Mouse (Mus musculus) heart, embryonic 13.5 days (tissue): ENCODE measurements around the gene AI413582. TPM values are rescaled to one million over a fixed set of nuclear protein-coding genes. Genes with fewer than 3 reads are reported as not detected.
A peak's percentile ranks its signal among the peaks of the same experiment; 100 is the strongest.

Source experiments
- ATAC-seq: fragments of 200-750 bp; cut with Nextera tagmentation; 2 replicates; pipeline ENCODE4 v1.8.0; 2017; ENCODE audit warnings: moderate TSS enrichment; ENCODE audit not compliant: insufficient number of reproducible peaks, low FRiP score, low TSS enrichment; ENCODE audit errors: extremely low read depth
- H3K27ac ChIP-seq: fragments of 300-500 bp; sonication (generic); replicated peaks from 2 replicates; pipeline ENCODE4 v1.5.1; 2015; ENCODE audit warnings: moderate library complexity, mild to moderate bottlenecking, inconsistent platforms
- H3K27me3 ChIP-seq: fragments of 300-500 bp; sonication (generic); replicated peaks from 2 replicates; pipeline ENCODE4 v1.6.1; 2015; ENCODE audit warnings: mild to moderate bottlenecking, inconsistent platforms
- H3K36me3 ChIP-seq: fragments of 300-500 bp; sonication (generic); 2 replicates; pipeline ENCODE4 v1.6.1; 2015; ENCODE audit warnings: mild to moderate bottlenecking, inconsistent platforms
- H3K4me1 ChIP-seq: fragments of 300-500 bp; sonication (generic); 2 replicates; pipeline ENCODE4 v1.6.1; 2015; ENCODE audit warnings: inconsistent platforms
- H3K4me2 ChIP-seq: fragments of 300-500 bp; sonication (generic); 2 replicates; pipeline ENCODE4 v1.6.1; 2015; ENCODE audit warnings: inconsistent platforms, mild to moderate bottlenecking, moderate library complexity
- H3K4me3 ChIP-seq: fragments of 300-500 bp; sonication (generic); 2 replicates; pipeline ENCODE4 v1.5.1; 2015; ENCODE audit warnings: moderate library complexity, mild to moderate bottlenecking, inconsistent platforms
- H3K9ac ChIP-seq: fragments of 300-500 bp; sonication (generic); 2 replicates; pipeline ENCODE4 v1.6.1; 2015; ENCODE audit warnings: inconsistent platforms, mild to moderate bottlenecking, moderate library complexity
- H3K9me3 ChIP-seq: fragments of 300-500 bp; sonication (generic); 2 replicates; pipeline ENCODE4 v1.6.1; 2016; ENCODE audit warnings: inconsistent platforms
- WGBS: fragments of 180-500 bp; shearing (Covaris S2); methylation state at CpG from one replicate; pipeline ENCODE4 v1.1.7; 2015; ENCODE audit warnings: mixed read lengths; 5-methylcytosine and 5-hydroxymethylcytosine counted together
- polyA plus RNA-seq: library from polyadenylated mRNA; unstranded; fragments of >200 nt; fragmentation: Nextera tagmentation; extraction: Ambion mirVana; gene quantifications from 2 replicates; pipeline ENCODE4 v1.2.1, GENCODE M21; 2015

The AI413582 gene
- polyA plus RNA-seq, 1 experiment from 2014 or later = 16.0 TPM

DNA sequence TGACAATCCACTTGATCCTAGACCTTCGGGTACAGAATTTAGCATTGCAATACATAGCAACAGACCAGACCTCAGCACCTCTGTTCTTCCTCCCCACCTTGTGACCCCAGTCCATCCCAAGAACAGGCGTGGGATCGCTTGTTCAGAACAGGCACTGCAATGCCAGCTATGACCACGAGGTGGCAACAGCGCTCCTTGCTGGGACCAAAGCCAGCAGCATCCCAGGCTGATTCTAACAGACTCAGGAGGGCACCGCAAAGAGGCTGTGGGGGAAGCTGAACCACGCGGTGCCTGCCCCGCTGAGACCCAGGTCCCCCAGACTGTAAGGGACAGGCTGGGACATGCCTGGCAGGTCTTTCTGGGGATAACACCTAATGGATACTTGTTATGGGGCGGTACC lies 30.8 kb downstream of the AI413582 start:
- Histone ChIP-seq H3K4me1 (peaks cover 3% of the 10 kb centered on the region), H3K9me3 (no peaks in the 10 kb centered on the region), H3K27ac (no peak overlapping the region), H3K4me3 (no peak overlapping the region), H3K36me3 (no peaks in the 10 kb centered on the region), H3K4me2 (no peak overlapping the region), H3K9ac (no peak overlapping the region), H3K27me3 (no peaks in the 10 kb centered on the region)
- 6% methylated on average over 10 of the region's 10 CpGs for WGBS
- ATAC-seq = peak; percentile 37; the same call in 1 of the 2 replicates

DNA sequence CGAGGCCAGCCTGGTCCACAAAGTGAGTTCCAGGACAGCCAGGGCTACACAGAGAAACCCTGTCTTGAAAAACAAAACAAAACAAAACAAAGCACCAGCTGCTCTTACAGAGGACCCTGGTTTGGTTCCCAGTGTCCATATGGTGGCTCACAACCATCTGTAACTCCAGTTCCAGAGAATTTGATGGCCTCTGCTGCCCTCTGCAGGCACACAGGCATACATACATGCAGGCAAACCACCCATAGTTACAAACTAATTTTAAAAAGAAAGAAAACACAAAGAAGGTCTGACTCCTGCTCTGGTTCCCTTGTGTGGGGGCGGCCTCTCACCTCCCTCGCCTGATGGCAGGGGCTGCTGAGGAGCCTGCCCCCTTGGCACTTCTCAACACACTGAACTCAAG lies 32.2 kb downstream of the AI413582 start:
- 81% methylated on average over 3 of the region's 3 CpGs for WGBS
- H3K4me1 ChIP-seq = peaks cover 3% of the 10 kb centered on the region
- ATAC-seq = no peak
- H3K4me2 ChIP-seq = no peak overlapping the region
- no peak overlapping the region for H3K4me3 ChIP-seq
- no peak overlapping the region for H3K27ac ChIP-seq
- H3K9me3 ChIP-seq = no peaks in the 10 kb centered on the region
- no peaks in the 10 kb centered on the region for H3K27me3 ChIP-seq
- no peaks in the 10 kb centered on the region for H3K36me3 ChIP-seq
- no peak overlapping the region for H3K9ac ChIP-seq

GRCm38 (mm10) chr17:27532095-27532494 lies 33.5 kb downstream of the AI413582 start:
- H3K9ac ChIP-seq = no peak overlapping the region
- H3K36me3 ChIP-seq = no peaks in the 10 kb centered on the region
- no peak overlapping the region for H3K4me2 ChIP-seq
- no peak overlapping the region for H3K4me3 ChIP-seq
- 78% methylated on average over 8 of the region's 8 CpGs for WGBS
- no peak for ATAC-seq
- no peaks in the 10 kb centered on the region for H3K27me3 ChIP-seq
- H3K4me1 ChIP-seq = peaks cover 3% of the 10 kb centered on the region
- H3K27ac ChIP-seq = 0 out of 2 replicates have a peak overlapping the region, but pooled peaks have one; percentile 28
- H3K9me3 ChIP-seq = no peaks in the 10 kb centered on the region

- H3K4me3 ChIP-seq = no peak overlapping the region
- ATAC-seq = no peak
These were observed 36.8 kb downstream of the AI413582 start for GRCm38 (mm10) chr17:27528767-27529166.

GRCm38 (mm10) chr17:27528030-27528429 lies 37.5 kb downstream of the AI413582 start:
- H3K9ac ChIP-seq = no peak overlapping the region
- no peak overlapping the region for H3K27ac ChIP-seq
- H3K4me3 ChIP-seq = no peak overlapping the region
- H3K4me1 ChIP-seq = no peaks in the 10 kb centered on the region
- no peak for ATAC-seq
- no peaks in the 10 kb centered on the region for H3K9me3 ChIP-seq
- H3K27me3 ChIP-seq = peaks cover 2% of the 10 kb centered on the region
- 48% methylated on average over 8 of the region's 8 CpGs for WGBS
- no peak overlapping the region for H3K4me2 ChIP-seq
- H3K36me3 ChIP-seq = no peaks in the 10 kb centered on the region

More at GRCm38 (mm10) chr17:27528767-27529166, 36.8 kb downstream of the AI413582 start:
- Histone ChIP-seq H3K27ac (no peak overlapping the region), H3K4me1 (no peaks in the 10 kb centered on the region), H3K27me3 (no peaks in the 10 kb centered on the region), H3K4me2 (no peak overlapping the region), H3K9me3 (no peaks in the 10 kb centered on the region), H3K9ac (no peak overlapping the region), H3K36me3 (no peaks in the 10 kb centered on the region)
- WGBS = 76% methylated on average over 5 of the region's 5 CpGs

GRCm38 (mm10) chr17:27527188-27527587 lies 38.4 kb downstream of the AI413582 start:
- ATAC-seq = no peak
- H3K9me3 ChIP-seq = no peaks in the 10 kb centered on the region
- H3K27ac ChIP-seq = no peak overlapping the region
- no peak overlapping the region for H3K9ac ChIP-seq
- 72% methylated on average over 6 of the region's 6 CpGs for WGBS
- no peak overlapping the region for H3K4me3 ChIP-seq
- no peaks in the 10 kb centered on the region for H3K36me3 ChIP-seq
- no peaks in the 10 kb centered on the region for H3K4me1 ChIP-seq
- H3K4me2 ChIP-seq = no peak overlapping the region
- H3K27me3 ChIP-seq = peaks cover 10% of the 10 kb centered on the region

DNA sequence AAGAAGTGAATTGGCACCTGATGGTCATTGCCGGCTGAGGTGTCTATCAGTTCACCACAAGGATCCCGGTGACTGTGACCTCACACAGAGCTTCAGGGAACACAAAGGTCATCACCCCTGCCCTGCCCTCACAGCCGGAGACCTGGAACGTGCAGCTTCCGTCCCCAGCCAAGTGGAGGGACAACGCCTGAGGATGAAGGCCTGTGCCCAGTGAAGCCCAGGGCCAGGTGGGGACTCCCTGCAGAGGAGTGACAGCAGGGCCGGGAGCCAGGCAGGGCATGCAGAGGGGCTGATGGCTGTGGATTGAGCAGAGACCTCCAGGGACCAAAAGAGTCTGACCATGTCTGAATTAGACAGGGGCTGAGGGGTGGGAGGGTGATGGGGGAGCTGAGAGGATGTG lies 42.4 kb downstream of the AI413582 start:
- Histone ChIP-seq H3K9ac (no peak overlapping the region), H3K4me1 (0 out of 2 replicates have a peak, but pooled peaks cover 2% of the 10 kb centered on the region), H3K9me3 (no peaks in the 10 kb centered on the region), H3K4me3 (no peak overlapping the region), H3K36me3 (no peaks in the 10 kb centered on the region), H3K4me2 (no peak overlapping the region), H3K27ac (no peak overlapping the region), H3K27me3 (peaks cover 50% of the 10 kb centered on the region)
- ATAC-seq = no peak
- WGBS = 58% methylated on average over 7 of the region's 7 CpGs

DNA sequence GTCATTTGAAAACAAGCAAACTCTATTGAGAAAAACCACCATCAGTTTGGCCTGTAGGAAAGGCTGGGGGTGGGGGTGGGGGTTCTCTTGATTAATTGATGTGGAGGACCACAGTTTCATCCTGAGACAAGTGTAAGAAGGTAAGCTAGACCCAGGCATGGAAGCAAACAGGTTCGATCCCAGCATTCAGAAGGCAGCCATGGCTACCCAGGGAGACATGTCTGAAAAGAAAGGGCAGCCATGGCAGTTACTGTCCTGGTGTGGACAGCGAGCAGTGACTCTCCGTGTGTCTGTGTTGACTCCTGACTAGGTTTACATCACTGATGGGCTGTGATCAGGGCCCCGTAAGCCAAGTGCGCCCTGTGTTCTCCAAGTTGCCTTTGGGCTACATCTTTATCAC lies 44.3 kb downstream of the AI413582 start, which contains the start of gene Grm4:
Grm4 (minus strand) TSS at position 101 of the 400 bp plus-strand sequence.
- Histone ChIP-seq H3K4me1 (0 out of 2 replicates have a peak, but pooled peaks cover 2% of the 10 kb centered on the region), H3K4me2 (peak within 1 kb of the TSS; percentile 34; the same call in 1 of the 2 replicates), H3K9me3 (no peaks in the 10 kb centered on the region), H3K27ac (no peak within 1 kb of the TSS), H3K9ac (no peak within 1 kb of the TSS), H3K4me3 (no peak within 1 kb of the TSS), H3K27me3 (peaks cover 68% of the 10 kb centered on the region), H3K36me3 (no peaks in the 10 kb centered on the region)
- ATAC-seq = no peak
- WGBS = 54% methylated on average over 5 of the region's 5 CpGs

GRCm38 (mm10) chr17:27520557-27520956 lies 45.0 kb downstream of the AI413582 start:
- no peaks in the 10 kb centered on the region for H3K9me3 ChIP-seq
- no peak overlapping the region for H3K4me3 ChIP-seq
- H3K4me1 ChIP-seq = 0 out of 2 replicates have a peak, but pooled peaks cover 2% of the 10 kb centered on the region
- WGBS = 1% methylated on average over 27 of the region's 27 CpGs
- H3K36me3 ChIP-seq = no peaks in the 10 kb centered on the region
- no peak overlapping the region for H3K27ac ChIP-seq
- H3K9ac ChIP-seq = no peak overlapping the region
- ATAC-seq = no peak
- H3K4me2 ChIP-seq = peak overlapping the region; percentile 34; the same call in 1 of the 2 replicates
- peaks cover 76% of the 10 kb centered on the region for H3K27me3 ChIP-seq

GRCm38 (mm10) chr17:27518700-27519595 lies 46.6 kb downstream of the AI413582 start:
- H3K36me3 ChIP-seq = no peaks in the 10 kb centered on the region
- no peak for ATAC-seq
- peaks cover 92% of the 10 kb centered on the region for H3K27me3 ChIP-seq
- WGBS = 43% methylated on average over 15 of the region's 15 CpGs
- no peaks in the 10 kb centered on the region for H3K9me3 ChIP-seq
- H3K27ac ChIP-seq = no peak overlapping the region
- peaks cover 2% of the 10 kb centered on the region for H3K4me1 ChIP-seq
- H3K9ac ChIP-seq = no peak overlapping the region
- no peak overlapping the region for H3K4me2 ChIP-seq
- H3K4me3 ChIP-seq = no peak overlapping the region

DNA sequence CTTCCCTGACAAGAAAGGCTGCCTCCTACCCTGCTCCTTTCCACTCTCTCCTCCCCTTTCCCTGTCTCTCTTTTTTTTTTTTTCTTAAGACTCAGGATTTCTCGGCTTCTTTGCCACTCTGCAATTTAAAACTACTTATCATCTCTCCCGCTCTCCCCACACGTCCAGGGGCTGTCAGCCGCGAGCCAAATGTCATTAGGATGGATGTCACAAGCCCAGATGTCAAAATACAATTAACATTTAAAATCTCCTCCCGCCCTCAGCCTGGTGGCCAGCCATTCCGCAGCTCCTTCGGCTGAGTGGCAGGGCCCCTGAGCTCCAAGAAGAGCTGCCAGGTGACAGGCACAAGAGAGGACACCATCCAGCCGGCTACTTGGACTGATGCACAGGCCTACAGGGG lies 47.3 kb downstream of the AI413582 start:
- Histone ChIP-seq H3K4me3 (no peak overlapping the region), H3K27me3 (peaks cover 98% of the 10 kb centered on the region), H3K9ac (no peak overlapping the region), H3K4me2 (no peak overlapping the region), H3K9me3 (no peaks in the 10 kb centered on the region), H3K27ac (no peak overlapping the region), H3K36me3 (no peaks in the 10 kb centered on the region), H3K4me1 (peaks cover 9% of the 10 kb centered on the region)
- ATAC-seq = no peak
- WGBS = 27% methylated on average over 9 of the region's 9 CpGs
